Mouse (Mus musculus): ENCODE results near the gene Srrd. TPM values are rescaled to one million over a fixed set of nuclear protein-coding genes. Genes with fewer than 3 reads are reported as not detected.
"Not testable (repeated sequence)": the region's sequence is repeated elsewhere in the genome, so short reads cannot be mapped to it uniquely, and the experiment has no call there.

The Srrd gene
- polyA plus RNA-seq, 1 experiment from 2014 or later = 13.8 TPM

DNA sequence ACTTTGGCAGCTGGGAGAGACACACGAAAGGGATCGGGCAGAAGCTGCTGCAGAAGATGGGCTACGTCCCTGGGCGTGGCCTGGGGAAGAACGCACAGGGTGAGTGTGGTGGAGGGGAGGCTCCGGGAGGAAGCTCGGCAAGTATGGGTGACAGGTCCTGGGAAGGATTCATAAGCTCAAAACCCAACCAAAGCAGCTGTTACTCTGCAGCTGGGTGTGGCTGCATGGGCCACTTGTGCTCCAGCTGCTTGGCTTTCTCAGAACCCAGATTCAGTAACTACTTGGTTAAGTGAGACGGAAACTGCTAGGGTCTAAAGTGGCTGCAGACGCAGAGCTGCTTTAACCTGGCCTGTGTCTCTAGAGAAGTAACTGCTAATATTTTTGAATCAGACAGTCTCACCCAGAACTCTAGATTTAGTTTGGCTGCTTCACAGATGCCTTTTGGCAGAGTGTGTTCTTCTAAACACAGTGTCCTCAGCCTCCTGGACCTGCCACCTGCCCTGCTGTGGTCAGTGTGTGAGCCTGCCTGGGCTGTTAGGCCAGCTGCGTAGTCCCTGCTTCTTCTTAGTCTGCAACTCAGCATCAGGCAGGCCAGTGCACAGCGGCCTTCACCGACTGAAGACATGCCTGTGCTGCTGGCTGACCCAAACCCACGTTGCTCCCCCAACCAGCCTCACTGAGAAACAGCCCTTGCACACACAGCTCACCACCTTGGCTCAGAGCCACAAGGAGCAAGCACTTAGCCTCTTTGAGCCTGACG, 12.9 kb downstream of the Srrd start:
- no peaks in the 10 kb centered on the region for H3K9me3 ChIP-seq (replicated peaks)
- H3K36me3 ChIP-seq (replicated peaks) = peaks cover 75% of the 10 kb centered on the region
- 81% methylated on average over 14 of the region's 14 CpGs for WGBS (ENCODE audit: insufficient replicate concordance)

DNA sequence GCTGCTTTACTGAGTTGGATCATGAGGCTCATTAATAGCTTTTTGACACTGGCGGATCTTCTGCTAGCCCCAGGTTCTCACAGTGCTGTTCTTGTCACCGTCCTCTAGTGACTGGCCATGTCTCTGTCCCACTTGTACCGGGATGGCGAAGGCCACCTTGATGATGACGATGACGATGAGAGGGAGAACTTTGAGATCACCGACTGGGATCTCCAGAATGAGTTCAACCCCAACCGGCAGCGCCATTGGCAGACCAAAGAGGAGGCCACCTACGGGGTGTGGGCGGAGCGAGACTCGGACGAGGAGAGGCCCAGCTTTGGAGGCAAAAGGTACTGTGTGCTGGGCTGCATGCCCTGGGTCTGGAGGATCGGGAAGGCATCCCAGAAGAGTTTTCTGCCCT, 15.0 kb downstream of the Srrd start:
- WGBS (ENCODE audit: insufficient replicate concordance) = 86% methylated on average over 15 of the region's 15 CpGs
- Histone ChIP-seq H3K9ac (no peak overlapping the region), H3K36me3 (replicated peaks) (peaks cover 54% of the 10 kb centered on the region), H3K27me3 (no peaks in the 10 kb centered on the region), H3K4me3 (replicated peaks) (no peak overlapping the region), H3K9me3 (replicated peaks) (no peaks in the 10 kb centered on the region), H3K27ac (replicated peaks) (no peak overlapping the region), H3K4me2 (no peak overlapping the region; the same call in 1 of the 2 replicates), H3K4me1 (replicated peaks) (peaks cover 39% of the 10 kb centered on the region)
- ATAC-seq (ENCODE audit: insufficient read depth) = no peak

More for the DNA sequence above, 12.9 kb downstream of the Srrd start:
- ATAC-seq (ENCODE audit: insufficient read depth) = no peak
- Histone ChIP-seq H3K4me2 (no peak overlapping the region), H3K27me3 (no peaks in the 10 kb centered on the region), H3K4me1 (replicated peaks) (peaks cover 28% of the 10 kb centered on the region), H3K27ac (replicated peaks) (no peak overlapping the region), H3K9ac (no peak overlapping the region), H3K4me3 (replicated peaks) (no peak overlapping the region)

DNA sequence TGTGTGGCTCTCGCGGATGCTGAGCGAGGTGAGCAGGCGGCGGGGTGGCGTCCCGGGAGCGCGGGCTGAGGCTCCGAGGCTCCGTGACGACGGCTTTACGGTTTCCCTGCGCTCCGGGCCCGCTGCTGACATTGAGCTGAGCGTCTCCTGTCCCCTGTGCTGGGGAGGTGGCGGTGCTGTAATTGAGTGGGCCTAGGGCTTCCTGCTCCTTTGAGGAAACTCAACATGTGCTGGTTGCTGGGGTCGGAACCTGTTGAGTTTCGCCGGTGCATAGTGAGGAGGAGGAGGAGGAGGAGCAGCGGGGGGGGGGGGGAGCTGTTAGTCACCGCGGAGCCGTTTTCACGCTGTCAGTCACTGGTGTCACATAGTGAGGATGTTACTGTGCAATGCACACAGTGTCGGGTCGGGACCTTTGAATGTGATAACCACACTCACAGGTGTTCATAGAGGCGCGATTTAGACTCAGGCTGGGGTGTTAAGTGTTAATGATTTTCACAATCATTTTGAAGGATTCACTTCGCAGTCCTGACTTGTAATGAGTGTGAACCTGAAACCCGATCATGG, 16.3 kb downstream of the Srrd start:
- peak overlapping the region; percentile 67 for H3K9ac ChIP-seq
- ATAC-seq (ENCODE audit: insufficient read depth) = peak; percentile 24
- no peaks in the 10 kb centered on the region for H3K27me3 ChIP-seq
- peaks cover 39% of the 10 kb centered on the region for H3K4me1 ChIP-seq (replicated peaks)
- peak overlapping the region; percentile 90 for H3K4me3 ChIP-seq (replicated peaks)
- H3K36me3 ChIP-seq (replicated peaks) = peaks cover 41% of the 10 kb centered on the region
- H3K9me3 ChIP-seq (replicated peaks) = no peaks in the 10 kb centered on the region
- peak overlapping the region; percentile 86 for H3K4me2 ChIP-seq
- peak overlapping the region; percentile 83 for H3K27ac ChIP-seq (replicated peaks)
- 1% methylated on average over 32 of the region's 33 CpGs for WGBS (ENCODE audit: insufficient replicate concordance)

DNA sequence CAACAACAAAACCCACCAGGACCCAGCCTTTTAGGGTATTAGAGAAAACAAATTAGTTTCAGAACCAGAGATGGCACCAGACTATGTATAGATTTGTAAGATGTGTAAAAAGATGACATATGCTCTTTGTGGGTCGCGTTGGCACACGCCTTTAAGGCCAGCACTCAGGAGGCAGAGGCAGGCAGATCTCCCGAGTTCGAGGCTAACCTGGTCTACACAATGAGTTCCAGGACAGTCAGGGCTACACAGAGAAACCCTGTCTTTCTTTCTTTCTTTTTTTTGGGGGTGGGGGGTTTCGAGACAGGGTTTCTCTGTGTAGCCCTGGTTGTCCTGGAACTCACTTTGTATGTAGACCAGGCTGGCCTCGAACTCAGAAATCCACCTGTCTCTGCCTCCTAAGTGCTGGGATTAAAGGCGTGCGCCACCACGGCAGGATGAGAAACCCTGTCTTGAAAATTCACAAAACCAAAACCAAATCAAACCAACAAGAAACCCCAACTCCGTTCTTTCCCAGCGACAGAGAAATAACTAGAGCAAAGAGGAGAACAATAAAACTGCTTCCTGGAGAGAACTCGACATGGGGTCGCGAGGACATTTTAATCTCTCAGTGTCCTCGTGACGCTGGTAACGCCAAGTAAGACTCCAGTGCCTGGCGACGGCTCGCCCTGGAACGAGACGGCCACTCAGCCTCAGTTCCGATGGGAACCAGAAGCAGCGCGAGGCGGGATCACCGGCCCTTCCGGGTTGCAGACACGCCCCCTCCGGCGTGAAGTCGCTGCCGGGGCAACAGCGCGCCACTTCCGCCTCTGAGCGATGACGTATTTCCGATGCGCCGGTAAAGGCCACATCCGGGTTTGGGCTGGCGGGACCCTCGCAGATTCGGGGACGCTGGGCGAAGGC, 17.0 kb downstream of the Srrd start, which contains the start of gene Tfip11:
Gene Tfip11 (plus strand): TSS at position 813 of the 900 bp plus-strand sequence.
- Histone ChIP-seq H3K4me2 (peak within 1 kb of the TSS; percentile 86), H3K9ac (peak within 1 kb of the TSS; percentile 67), H3K4me3 (replicated peaks) (peak within 1 kb of the TSS; percentile 90), H3K9me3 (replicated peaks) (no peaks in the 10 kb centered on the region), H3K27me3 (no peaks in the 10 kb centered on the region), H3K27ac (replicated peaks) (peak within 1 kb of the TSS; percentile 83), H3K4me1 (replicated peaks) (peaks cover 39% of the 10 kb centered on the region), H3K36me3 (replicated peaks) (peaks cover 33% of the 10 kb centered on the region)
- 4% methylated on average over 48 of the region's 48 CpGs for WGBS (ENCODE audit: insufficient replicate concordance)
- peak; percentile 63 for ATAC-seq (ENCODE audit: insufficient read depth)

DNA sequence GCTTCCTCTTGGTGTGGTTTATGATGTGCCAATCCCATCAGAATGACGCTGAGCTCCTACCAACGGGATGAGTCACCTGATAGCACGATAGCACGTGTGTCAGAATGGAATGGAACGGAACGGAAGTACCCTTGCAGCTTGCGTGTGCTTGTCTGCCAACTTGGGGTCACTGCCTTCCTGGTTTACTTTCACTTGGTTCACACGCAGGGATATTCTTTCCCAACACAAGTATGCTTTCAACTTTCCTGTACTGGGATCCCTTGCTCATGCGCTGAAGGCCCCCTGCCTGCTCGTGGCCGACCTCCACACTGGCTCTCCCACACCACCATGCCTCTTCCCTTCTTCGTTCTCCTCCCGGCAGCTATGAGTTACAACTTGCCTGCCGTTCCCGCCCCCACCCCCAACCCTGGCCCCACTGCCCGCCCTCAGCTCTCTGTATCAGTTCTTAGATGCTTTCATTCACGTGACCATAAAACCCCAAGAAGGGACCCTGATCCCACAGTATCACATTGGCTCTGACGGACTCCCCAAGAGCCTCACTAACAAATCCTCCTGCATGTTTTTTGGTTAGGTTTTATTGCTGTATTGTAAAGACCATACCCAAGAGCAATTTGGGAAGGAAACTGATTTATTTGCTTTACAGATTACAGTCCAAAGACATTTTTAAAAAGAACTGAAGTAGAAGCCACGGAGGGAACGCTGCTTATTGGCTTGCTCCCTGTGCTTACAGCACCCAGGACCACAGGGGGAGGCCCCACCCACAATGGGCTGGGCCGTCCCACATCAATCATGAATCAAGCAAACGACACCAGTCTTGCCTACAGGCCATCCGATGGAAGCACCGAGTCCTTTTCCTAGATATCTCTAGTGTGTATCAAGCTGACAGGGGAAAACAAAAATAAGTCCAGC, 17.9 kb downstream of the Srrd start:
- WGBS (ENCODE audit: insufficient replicate concordance) = 6% methylated on average over 24 of the region's 24 CpGs

DNA sequence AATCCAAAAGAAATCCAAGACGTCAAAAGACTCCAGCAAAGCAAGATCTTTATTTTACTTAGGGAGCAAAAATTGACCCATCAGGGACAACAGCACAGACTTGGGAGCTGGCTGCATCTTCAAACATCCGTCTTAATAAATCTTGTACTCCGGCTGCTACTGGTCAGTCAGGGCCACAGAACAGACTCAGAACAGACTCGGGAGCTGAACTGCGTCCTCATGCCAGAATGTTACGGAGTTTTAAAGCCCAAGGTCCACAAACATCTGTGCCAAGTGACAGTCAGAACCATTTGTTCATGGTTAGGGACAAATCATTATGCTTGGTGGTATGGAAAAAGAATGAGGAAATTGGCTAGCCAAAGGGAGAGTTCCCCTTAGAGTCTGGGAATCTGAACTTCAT, 19.6 kb downstream of the Srrd start:
- Histone ChIP-seq H3K4me1 (replicated peaks) (peaks cover 49% of the 10 kb centered on the region), H3K9me3 (replicated peaks) (no peaks in the 10 kb centered on the region), H3K27me3 (no peaks in the 10 kb centered on the region), H3K36me3 (replicated peaks) (peaks cover 8% of the 10 kb centered on the region), H3K9ac (no peak overlapping the region), H3K4me3 (replicated peaks) (no peak overlapping the region), H3K4me2 (no peak overlapping the region), H3K27ac (replicated peaks) (no peak overlapping the region)
- 80% methylated on average over 6 of the region's 6 CpGs for WGBS (ENCODE audit: insufficient replicate concordance)
- no peak for ATAC-seq (ENCODE audit: insufficient read depth)

More for the DNA sequence above, 17.9 kb downstream of the Srrd start:
- Histone ChIP-seq H3K36me3 (replicated peaks) (peaks cover 24% of the 10 kb centered on the region), H3K4me1 (replicated peaks) (peaks cover 41% of the 10 kb centered on the region), H3K27me3 (no peaks in the 10 kb centered on the region), H3K4me2 (peak overlapping the region; percentile 86), H3K9me3 (replicated peaks) (no peaks in the 10 kb centered on the region), H3K4me3 (replicated peaks) (peak overlapping the region; percentile 90), H3K27ac (replicated peaks) (peak overlapping the region; percentile 83), H3K9ac (peak overlapping the region; percentile 48)
- peak; percentile 85 for ATAC-seq (ENCODE audit: insufficient read depth)

DNA sequence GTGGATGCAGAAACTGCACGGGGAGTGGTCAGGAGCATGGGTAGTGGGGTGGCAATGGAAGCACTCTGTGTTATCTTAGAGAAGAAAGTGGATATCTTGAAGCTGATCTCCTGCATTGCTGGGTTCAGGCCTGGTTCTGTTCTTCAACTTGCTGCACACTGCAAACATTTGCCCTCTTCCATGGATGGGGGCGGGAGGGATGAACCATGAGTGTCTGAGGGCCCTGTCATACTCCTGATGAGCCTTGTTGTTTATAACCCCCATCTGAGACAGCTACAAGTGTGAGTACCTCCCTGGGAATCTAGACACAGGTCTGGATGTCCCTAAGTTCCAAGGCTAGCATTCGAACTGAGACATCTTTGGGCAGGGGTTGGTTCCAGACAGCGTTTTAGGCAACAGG, 21.5 kb downstream of the Srrd start:
- no peak overlapping the region for H3K9ac ChIP-seq
- no peak overlapping the region for H3K27ac ChIP-seq (replicated peaks)
- no peak for ATAC-seq (ENCODE audit: insufficient read depth)
- peaks cover 39% of the 10 kb centered on the region for H3K4me1 ChIP-seq (replicated peaks)
- H3K9me3 ChIP-seq (replicated peaks) = no peaks in the 10 kb centered on the region
- H3K36me3 ChIP-seq (replicated peaks) = no peaks in the 10 kb centered on the region
- no peak overlapping the region for H3K4me3 ChIP-seq (replicated peaks)
- H3K4me2 ChIP-seq = no peak overlapping the region
- H3K27me3 ChIP-seq = no peaks in the 10 kb centered on the region
- WGBS (ENCODE audit: insufficient replicate concordance) = 66% methylated on average over 4 of the region's 4 CpGs

DNA sequence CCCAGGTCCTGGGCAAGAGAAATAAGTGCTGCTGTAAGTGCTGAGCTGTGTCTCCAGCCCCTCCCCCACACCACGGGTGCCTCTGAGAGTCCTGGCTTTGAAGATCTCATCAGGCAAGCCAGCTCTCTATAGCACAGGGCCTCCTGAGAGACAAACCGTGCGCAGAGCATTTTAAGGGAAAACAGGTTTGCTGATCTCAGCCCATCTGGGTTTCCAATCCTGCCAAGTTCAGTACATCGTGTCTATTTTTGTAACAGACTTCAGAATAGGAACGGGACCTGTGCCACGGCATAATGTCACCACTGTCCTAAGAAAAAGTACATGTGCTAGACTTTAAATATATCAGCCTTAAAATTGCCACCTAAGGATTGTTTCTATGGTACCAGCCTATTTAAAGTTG, 21.9 kb downstream of the Srrd start:
- no peaks in the 10 kb centered on the region for H3K27me3 ChIP-seq
- no peak overlapping the region for H3K4me3 ChIP-seq (replicated peaks)
- ATAC-seq (ENCODE audit: insufficient read depth) = no peak
- H3K9ac ChIP-seq = no peak overlapping the region
- no peaks in the 10 kb centered on the region for H3K9me3 ChIP-seq (replicated peaks)
- H3K4me2 ChIP-seq = no peak overlapping the region
- no peaks in the 10 kb centered on the region; the same call in 1 of the 2 replicates for H3K36me3 ChIP-seq (replicated peaks)
- H3K4me1 ChIP-seq (replicated peaks) = peaks cover 37% of the 10 kb centered on the region
- 60% methylated on average over 6 of the region's 6 CpGs for WGBS (ENCODE audit: insufficient replicate concordance)
- no peak overlapping the region for H3K27ac ChIP-seq (replicated peaks)

DNA sequence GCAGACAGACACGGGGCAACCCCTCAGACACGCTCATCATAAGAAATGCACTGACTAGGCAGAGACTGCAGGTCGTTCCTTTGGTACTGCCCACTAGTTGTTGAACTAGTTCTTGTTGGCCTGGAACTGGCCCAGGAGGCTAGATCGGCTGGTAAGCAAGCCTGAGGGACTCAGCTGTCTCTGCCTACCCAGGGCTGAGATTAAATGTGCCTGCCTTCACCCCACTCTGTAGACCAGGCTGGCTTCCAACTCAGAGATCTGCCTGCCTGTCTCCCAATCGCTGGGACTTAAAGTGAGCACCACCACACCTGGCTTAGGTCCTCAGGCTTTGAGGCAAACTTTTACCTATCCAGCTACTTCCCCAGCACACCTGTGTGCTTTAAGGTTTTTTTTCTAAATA, 22.5 kb downstream of the Srrd start:
- Histone ChIP-seq H3K9me3 (replicated peaks) (no peaks in the 10 kb centered on the region), H3K4me3 (replicated peaks) (no peak overlapping the region), H3K36me3 (replicated peaks) (peaks cover 3% of the 10 kb centered on the region; the same call in 1 of the 2 replicates), H3K9ac (no peak overlapping the region), H3K27me3 (no peaks in the 10 kb centered on the region), H3K4me2 (no peak overlapping the region), H3K27ac (replicated peaks) (no peak overlapping the region), H3K4me1 (replicated peaks) (peaks cover 31% of the 10 kb centered on the region)
- no peak for ATAC-seq (ENCODE audit: insufficient read depth)
- WGBS (ENCODE audit: insufficient replicate concordance) = 68% methylated on average over 5 of the region's 5 CpGs

DNA sequence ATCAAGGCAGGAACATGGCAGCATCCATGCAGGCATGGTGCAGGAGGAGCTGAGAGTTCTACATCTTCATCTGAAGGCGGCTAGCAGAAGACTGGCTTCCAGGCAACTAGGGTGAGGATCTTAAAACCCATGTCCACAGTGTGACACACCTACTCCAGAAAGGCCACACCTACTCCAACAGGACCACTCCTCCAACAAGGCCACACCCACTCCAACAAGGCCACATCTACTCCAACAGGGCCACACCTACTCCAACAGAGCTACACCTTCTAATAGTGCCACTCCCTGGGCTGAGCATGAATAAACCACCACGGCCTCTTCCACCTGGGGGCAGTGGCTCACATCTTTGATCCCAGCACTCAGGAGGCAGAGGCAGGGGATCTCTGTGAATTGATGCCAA, 23.5 kb downstream of the Srrd start:
- H3K9me3 ChIP-seq (replicated peaks); H3K4me3 ChIP-seq (replicated peaks); H3K4me2 ChIP-seq; H3K27me3 ChIP-seq; H3K27ac ChIP-seq (replicated peaks); H3K36me3 ChIP-seq (replicated peaks); H3K9ac ChIP-seq: not testable (repeated sequence)
- 39% methylated on average over 2 of the region's 2 CpGs for WGBS (ENCODE audit: insufficient replicate concordance)
- ATAC-seq (ENCODE audit: insufficient read depth) = peak; percentile 69
- H3K4me1 ChIP-seq (replicated peaks) = peaks cover 21% of the 10 kb centered on the region
